Mouse (Mus musculus) cerebellum, postnatal 4 days (tissue): ENCODE results near the gene Padi2.

Experiments used
- DNase-seq, 2 experiments: peaks; one replicate each; pipeline ENCODE4 v3.0.0; 2022; ENCODE audit warnings: low spot score in 2 of 2, mixed read lengths in 1 of 2

The Padi2 gene

DNA sequence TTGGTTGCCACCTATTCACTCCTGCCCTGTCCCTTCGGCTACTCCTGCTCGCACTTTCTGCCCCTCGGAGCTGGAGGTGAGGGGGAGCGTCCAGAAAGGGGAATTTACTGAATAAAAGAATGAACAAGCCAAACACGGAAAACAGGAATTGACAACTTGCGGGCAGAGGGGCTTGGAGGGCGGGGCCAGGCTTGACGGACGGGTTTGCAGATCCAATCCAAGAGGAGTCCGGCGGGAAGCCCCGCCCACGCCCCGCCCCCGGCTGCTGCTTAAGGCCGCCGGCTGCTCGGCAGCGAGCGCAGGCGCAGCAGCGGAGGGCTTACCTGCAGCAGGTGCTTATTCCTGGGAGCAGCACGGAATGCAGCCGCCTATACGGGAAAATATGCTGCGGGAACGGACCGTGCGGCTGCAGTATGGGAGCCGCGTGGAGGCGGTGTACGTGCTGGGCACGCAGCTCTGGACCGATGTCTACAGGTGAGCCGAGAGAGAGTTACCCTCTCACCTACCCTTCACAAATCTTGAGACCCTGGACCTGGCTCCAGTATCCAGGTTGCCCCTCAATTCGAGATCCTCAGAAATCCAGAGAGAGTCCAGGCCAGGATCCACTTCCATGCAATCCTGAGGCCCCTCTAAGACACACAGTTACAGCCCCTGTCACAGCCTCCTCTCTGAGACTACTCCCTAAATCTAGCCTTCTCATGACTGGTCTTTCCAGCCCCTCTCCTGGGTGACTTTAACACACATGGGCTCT is at the start of gene Padi2:
TSS of gene Padi2 (plus strand) at position 269 of the 751 bp plus-strand sequence.
- DNase-seq: peak; percentile 59 to 85

DNA sequence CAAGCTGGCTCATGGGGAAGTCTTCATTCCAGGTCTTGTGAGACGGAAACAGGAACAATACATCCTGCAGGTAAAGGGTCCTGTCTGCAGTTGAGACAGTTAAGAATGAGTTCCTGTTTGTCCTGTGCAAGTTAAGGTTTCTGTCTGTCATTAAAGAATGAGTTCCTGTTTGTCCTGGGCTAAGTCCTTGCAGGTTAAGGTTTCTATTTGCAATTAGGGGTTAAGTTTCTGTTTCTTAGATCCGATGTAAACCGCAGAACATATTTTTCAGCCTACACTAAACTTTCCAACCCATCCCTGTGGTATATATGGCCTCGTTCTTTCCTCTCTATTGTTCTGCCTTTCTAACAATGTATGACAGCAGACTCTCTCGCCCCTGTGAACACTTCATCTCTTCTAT is 49.1 kb upstream of the Padi2 start:
- no peak for DNase-seq

DNA sequence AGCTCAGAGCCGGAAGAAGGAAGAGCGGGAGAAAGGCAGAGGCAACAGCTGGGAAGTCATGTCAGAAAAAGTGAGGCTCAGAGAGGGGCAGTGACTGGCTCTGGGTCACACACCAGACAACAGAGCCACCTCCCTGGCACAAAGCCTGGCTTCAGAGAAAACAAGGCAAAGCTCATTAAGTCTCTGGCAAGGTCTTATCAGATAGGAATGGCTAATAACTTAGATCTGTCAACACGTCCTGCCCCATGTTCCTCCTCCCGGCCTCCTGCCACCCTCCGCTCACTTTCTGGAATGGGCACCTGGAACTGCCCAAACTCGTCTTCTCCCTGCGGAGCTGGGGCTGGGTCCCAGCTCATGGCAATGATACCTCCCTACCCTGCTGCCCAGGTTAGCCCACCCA is 48.3 kb upstream of the Padi2 start:
- DNase-seq: no peak

DNA sequence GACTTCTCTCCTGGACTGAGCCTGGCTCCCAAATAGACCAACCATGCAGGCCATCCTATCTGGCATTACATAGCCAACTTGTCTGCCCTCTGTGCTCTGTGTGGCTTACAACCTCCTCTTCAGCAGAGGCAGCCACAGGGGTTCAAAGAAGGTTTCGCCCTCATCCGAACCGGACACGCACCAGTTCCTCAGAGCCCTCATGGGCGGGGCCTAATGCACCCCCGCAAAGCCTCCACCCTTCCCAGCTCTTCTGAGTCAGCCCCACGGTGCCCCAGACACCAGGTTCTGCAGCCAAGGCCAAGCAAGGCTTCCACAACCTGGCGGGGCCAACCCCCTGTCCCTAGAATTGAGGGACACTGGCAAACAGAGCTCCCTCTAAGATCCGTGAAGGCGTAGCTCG is 46.9 kb upstream of the Padi2 start:
- no peak for DNase-seq

DNA sequence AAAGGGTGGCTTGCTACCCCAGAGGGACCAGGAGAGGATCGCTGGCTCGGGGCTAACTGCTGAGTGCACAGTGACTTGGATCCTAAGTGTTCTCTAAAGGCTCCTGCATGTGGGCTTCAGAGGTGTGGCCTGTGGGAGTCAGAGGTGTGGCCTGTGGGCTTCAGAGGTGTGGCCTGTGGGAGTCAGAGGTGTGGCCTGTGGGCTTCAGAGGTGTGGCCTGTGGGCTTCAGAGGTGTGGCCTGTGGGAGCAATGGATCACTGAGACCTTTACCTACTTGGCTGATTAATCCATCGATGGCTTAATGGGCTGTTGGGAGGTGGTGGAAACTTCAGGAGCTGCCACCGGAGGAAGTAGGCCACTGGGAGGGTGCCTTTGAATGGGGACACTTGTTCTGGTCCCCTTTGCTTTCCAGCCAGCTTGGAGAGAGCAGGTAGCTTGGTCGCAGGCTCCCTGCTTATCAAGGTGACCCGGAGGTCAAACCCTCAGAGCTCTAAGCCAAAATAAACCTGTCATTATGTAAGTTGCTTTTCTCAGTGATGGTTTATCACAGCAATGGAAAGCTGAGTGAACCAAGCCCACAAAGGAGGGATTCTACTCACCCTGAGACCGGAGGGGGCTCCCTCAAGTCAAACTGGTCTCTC is 45.9 kb upstream of the Padi2 start:
- no peak for DNase-seq

DNA sequence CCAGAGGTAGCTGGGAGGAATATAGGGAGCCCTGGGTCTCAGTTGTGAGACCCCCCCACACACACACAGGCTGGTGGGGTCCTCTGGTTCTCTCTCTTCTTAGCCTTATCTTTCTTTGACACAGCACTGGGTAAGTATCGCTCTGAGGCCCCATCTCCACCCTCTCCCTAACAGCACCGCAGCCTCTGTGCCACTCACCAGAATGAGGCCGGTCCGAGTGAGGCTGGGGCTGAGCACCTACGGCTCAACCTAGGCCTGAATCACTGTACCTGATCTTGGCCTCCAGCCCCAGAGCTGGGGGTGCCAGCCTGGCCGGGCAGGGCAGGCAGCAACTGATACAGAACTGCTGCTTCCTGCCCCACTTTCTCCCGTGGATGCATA is 45.4 kb upstream of the Padi2 start:
- no peak for DNase-seq

DNA sequence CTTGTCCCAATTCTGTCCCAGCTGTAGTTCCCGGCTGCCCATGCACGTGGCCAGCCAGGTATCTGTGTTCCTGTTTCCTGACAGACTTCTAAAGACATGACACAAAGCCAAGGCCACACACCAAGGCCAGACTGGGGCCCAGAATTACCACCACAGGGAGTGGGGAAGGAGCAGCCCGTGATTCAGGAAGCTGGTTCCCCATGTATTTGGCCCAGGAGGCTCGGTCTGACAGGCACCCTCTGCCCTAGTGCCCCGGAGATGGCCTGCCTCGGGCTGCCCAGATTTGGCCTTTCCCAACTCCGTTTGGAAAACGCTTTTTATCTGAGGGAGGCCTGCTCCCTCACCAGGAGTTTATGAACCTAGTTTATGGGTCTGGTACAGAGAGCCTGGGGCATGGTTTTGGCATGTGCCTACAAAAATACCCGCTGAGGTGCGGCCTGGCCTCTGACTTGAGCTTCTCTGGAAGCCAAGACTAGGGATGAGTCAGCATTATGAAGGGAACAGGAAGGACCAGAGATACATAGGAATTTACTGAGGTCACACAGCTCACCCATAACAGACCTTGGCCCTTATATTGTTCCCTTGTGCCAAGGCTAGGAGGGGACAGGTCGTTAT is 44.0 kb upstream of the Padi2 start:
- DNase-seq: no peak

DNA sequence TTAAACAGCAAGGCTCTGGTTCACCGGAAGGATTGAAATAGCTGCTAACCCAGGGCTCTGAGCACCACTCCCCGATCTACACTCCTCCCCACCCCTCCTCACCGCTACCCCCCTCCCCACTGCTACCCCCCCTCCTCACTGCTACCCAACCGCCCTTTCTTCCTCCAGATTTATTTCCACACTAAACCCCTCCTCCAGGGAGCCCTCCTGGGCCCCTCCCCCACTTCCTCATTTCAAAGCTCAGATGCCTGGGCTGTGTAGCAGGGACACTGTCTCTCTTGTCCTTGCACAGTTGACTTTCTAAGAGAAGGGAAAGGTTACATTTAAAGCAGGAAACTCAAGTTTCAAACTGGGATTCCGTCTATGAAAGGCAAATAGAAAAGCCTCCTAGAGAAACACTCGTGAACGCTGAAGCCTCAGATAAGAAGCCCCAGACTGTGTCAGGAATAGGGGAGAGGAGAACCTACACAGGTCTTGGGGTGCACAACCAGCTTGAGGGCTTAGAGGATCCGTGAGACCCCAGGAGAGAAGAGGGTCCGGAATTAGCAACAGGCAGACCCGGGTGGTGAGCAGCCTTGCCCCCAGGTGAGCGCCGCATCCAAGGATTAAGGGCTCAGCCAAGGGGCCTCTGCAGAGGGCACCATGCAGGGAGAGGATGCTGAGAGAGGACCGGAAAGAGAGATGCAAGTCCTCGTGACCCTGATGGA is 37.5 kb upstream of the Padi2 start:
- no peak for DNase-seq

DNA sequence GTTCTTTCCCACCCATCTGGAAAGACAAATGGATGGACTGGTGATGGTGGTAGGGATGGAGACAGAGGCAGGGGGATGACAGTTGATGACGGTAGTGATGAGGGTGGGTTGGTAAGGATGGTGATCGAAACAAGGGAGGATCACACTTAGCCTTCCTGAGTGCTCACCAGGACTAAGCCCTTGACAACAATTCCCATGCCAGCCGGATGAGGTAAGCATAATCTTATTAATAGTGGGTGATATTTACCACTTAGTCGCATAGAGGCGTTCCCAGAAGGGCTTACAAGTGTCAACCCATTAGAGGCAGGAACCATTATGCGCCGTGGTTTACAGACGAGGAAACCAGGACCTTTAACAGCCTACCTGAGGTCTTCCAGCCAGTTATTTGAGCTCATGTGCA is 36.2 kb upstream of the Padi2 start:
- DNase-seq: no peak

DNA sequence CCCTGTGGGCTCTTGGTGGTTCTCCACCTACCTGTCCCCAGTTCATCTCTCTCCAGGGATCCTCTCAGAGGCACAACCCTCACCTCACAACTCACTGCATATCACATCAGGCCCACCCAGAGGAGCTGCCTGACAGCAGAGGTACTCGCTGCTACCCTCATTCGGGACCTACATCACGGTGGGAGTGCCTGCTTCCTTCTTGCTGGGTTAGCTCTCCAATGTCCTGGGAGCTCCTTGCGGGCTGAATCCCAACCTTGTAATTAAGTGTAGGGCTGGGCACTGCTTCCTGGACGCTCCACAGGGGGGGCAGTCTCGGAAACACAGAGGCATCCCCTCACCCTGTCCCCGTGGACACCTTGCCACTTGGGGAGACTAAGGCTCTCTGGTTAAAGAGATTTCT is 35.3 kb upstream of the Padi2 start:
- DNase-seq: peak in 1 of 2 experiments; percentile 13

DNA sequence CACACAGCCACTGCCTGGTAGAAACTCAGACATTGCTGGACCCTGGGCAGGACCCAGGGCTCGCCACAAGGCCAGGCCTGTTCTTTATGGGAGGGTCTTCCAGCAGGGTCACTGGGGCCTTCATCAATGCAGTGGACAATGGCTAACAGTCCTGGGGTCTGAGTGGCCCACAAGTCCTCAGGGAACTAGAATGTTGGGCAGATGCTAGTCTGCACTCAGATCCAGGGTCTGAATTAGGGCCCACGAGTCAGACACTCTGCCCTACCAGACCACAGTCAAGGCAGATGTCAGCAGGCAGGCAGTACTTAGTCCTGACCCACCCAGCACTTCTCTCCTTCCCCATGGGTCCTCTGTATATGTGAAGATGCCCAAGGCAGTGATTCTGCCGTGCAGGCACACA is 34.8 kb upstream of the Padi2 start:
- no peak for DNase-seq

DNA sequence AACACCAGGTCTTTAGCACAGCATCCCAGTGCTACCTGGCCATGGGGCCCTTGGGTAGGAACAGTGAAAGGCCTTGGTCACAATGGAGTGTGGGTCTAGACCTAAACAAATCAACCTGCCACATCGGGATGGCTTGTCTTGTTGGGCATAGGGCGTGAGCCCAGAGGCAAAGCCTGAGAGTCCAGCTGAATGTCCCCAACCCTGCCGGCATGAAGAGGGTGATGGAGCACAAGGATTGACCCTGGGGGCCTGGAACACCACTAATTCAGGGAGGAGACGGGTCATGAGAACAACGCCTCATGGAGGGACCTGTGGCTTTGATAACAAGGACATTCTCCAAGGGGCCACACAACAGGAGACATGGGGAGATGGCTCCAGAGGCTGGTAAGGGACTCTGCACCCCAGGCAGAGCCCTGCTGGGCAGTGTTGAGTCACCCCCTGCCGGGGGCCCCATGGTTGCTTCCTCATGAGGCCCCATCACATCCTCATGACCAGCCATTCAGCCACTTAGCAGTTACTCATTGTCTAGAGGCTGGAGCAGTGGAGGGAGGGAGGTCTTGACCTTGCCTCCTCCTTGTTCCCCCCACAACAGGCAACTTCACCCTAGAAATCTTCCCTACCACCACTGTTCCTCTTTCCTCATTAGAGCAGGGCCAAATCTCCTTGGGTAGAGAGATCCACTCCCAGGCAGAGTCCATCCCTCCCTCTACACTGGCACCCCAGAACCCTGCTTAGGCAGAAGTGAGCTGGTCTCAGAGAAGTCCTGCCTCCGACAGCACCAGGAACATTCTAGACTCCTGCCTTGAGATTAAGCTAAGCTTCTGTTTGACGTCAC is 34.1 kb upstream of the Padi2 start:
- DNase-seq: peak in 1 of 2 experiments; percentile 17

DNA sequence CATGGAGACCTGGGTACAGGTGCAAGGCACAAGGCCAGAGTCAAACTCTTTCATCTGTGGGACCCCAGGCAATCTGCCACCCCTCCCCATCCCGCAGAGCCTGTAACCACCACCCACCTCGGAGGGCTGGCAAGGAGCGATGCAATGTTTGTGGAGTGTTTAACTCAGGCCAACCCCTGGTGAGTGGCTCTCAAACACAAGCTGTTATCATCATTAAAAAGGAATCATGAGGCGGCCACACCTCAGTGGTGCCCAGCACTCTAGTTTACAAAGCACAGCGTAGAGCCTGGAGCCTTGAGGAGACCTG is 33.5 kb upstream of the Padi2 start:
- no peak for DNase-seq

DNA sequence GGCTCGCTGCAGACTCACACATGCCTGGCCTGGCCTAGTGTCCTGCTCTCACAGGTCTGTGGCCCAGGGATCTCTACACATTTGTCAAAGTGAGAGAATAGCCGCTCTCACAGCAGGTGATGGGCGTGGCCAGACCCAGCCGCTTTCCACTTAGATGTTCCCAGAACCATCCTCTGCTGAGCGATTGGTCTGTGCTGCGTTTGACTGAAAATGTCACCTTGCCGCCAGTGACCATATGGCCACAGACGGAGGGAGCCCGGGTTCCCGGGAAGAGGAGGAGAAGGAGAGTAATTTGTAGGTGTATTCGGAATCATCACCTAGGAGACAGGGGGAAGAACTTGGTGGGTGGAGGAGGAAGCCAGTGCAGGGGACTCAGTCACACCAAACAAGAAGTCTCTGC is 33.1 kb upstream of the Padi2 start:
- DNase-seq: no peak

DNA sequence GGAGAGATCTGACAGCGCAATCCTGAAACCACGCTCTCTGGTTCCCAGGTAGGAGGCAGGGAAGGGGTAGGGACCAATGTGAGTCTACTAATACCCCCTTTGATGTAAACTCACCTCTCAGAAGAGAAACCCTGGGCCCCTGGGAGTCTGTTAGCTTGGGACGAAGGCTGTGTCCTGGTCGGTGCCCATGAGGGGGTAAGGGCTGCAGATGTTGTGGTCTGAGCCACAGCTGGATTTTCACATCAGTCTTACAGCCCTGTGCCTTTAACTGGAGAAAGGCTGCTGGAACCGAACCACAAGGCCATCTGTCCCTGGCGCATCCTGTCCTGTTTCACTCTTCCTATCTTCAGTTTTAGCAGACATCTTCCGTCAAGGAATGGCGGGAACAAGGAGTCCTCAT is 30.0 kb upstream of the Padi2 start:
- no peak for DNase-seq

DNA sequence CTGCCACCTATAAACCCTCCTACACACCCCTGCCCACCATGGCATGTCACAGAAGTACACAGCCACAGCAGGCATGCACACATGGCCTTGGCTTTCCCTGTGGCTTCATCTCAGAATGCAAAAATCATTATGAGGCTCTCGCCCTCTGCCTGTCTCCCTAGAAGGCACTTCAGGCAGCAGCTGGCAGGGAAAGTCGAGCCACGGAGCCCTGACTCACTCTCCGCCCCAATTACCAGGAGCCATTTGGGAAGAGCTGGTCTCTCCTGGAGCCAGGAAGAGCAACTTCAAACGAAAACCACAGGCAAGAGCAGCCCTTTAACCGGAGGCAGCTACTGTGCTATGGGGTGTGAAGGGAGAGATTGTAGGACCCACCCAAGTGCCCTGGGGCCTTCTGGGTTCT is 29.5 kb upstream of the Padi2 start:
- DNase-seq: no peak

DNA sequence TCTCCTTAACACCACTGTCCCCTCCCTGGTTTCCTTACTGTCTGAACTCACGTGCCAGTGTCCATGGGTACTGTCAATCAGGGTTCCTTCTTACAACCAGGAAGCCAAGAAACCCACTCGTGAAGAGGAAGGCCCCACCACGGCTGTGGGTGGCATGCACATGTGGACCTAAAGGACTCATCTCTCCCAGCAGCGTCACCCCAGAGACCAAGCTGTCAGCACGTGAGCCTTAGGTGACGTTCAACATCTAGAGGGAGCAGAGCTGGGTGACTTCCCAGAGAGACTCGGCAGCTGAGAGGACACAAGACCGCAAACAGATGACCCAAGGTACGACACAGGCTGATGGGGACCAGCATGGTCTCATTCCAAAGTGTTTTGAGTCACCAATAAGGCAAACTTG is 28.7 kb upstream of the Padi2 start:
- no peak for DNase-seq

DNA sequence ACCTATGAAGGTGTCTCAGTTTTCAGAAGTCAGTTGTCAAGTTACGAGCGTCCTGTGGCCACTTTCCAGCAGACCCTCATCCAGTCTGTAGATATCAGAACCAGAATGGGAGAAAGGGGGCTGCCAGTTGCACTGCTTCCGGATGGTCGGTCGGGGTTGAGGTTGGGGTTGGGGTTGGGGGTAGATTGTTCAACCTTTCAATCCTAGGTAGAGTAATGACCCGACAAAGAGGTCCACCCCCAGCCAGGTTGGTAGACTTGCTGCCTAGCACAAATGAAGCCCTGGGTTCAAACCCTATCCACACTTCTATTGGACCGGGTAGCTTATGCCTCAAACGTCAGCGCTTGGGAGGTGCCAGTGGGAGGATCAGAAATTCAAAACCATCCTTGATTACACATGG is 27.5 kb upstream of the Padi2 start:
- DNase-seq: no peak

DNA sequence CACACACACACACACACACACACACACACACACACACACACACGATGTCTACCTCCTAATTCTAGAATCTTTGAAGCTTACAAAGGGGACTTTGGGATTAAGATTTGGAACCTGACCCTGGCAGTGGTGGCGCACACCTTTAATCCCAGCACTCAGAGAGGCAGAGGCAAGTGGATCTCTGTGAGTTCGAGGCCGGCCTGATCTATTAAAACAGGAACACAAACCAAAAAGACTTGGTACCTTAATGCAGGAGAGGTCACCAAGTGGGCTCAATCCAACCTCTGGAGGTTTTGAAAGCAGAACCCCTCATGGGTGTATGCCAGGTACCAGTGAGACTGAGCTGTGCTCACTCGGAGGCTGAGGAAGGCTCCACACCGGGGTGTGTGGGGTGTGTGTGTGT is 27.0 kb upstream of the Padi2 start:
- DNase-seq: no peak

DNA sequence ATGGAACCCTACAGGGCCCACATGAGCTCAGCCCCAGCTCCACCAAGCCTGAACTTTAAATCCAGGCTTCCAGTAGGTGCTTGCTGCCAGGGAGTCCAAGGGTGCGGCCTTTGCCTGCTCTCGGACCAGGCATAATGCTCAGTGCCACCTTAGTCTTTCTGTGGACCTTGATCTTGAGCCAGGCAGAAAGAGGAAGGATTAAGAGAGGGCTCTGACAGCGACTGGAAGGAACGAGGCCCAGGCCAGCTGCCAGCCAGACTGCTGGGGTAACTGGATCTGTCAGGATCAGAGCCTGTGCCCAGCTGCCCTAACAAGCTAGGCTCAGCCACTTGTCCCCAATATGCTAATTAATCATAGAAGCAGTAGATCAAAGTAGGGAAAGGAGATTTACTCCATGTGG is 26.4 kb upstream of the Padi2 start:
- peak in 1 of 2 experiments; percentile 54 for DNase-seq

DNA sequence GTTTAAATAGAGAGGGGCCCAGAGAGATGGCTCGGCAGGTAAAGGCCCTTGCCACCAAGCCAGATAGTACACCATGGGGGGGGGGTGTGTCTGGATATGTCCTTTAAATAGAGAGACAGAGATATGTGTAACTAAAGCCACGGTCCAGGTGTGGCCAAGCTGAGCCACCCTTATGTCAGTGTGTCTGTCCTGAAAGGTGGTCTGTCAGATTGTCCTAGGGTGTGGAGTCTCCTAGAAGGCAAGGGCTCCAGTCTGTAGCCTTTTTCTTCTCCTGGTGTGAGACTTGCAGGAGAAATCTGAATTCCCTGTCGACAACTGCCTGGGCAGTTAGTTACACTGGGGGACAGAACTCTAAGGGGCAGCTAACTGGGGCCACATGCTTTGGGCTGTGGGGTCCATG is 25.9 kb upstream of the Padi2 start:
- no peak for DNase-seq
